Mouse (Mus musculus) MEL (cell line): ENCODE results near the gene Pax1. TPM values are rescaled to one million over a fixed set of nuclear protein-coding genes. Genes with fewer than 3 reads are reported as not detected.

ENCODE experiments used
- DNase-seq: peaks from one replicate; pipeline ENCODE4 v3.0.0; 2011; ENCODE audit warnings: low read depth, low spot score
- H3K27ac ChIP-seq: 2 replicates; pipeline ENCODE4 v1.5.1; 2012; ENCODE audit warnings: low read depth, mild to moderate bottlenecking, control low read depth, low read length, moderate library complexity; ENCODE audit not compliant: control insufficient read depth
- H3K27me3 ChIP-seq, 2 experiments: fragments of 150-350 bp in 1 of 2; sonication (generic) in 1 of 2; 2 replicates each; pipeline ENCODE4 v1.6.1; 2012; ENCODE audit warnings: low read length in 2 of 2, mild to moderate bottlenecking in 2 of 2, improper control_type of control experiment in 1 of 2, moderate library complexity in 1 of 2; ENCODE audit not compliant: insufficient read depth in 2 of 2, control insufficient read depth in 1 of 2
- H3K36me3 ChIP-seq, 2 experiments: 2 replicates each; pipeline ENCODE4 v1.6.1; 2012 to 2014; ENCODE audit warnings: low read length in 2 of 2, improper control_type of control experiment in 1 of 2, inconsistent platforms in 1 of 2, mild to moderate bottlenecking in 1 of 2; ENCODE audit not compliant: insufficient read depth in 2 of 2, control insufficient read depth in 1 of 2
- H3K4me1 ChIP-seq, 2 experiments: fragments of 150-350 bp in 1 of 2; sonication (generic) in 1 of 2; 2 replicates each; pipeline ENCODE4 v1.6.1; 2012; ENCODE audit warnings: low read length in 2 of 2, improper control_type of control experiment in 1 of 2, mild to moderate bottlenecking in 1 of 2; ENCODE audit not compliant: insufficient read depth in 2 of 2, control insufficient read depth in 1 of 2
- H3K4me3 ChIP-seq, 2 experiments: fragments of 150-350 bp in 1 of 2; sonication (generic) in 1 of 2; 2 replicates each; pipeline ENCODE4 v1.5.1; 2012; ENCODE audit warnings: low read depth in 2 of 2, low read length in 2 of 2, mild to moderate bottlenecking in 2 of 2, moderate library complexity in 2 of 2, control low read depth in 1 of 2, improper control_type of control experiment in 1 of 2; ENCODE audit not compliant: control insufficient read depth in 1 of 2, insufficient read depth in 1 of 2
- H3K79me2 ChIP-seq: 2 replicates; pipeline ENCODE4 v1.6.1; 2012; ENCODE audit warnings: mild to moderate bottlenecking, low read length, moderate library complexity; ENCODE audit not compliant: control insufficient read depth, poor library complexity, insufficient read depth
- H3K9ac ChIP-seq: 2 replicates; pipeline ENCODE4 v1.6.1; 2012; ENCODE audit warnings: low read depth, mild to moderate bottlenecking, control low read depth, low read length, moderate library complexity; ENCODE audit not compliant: control insufficient read depth, poor library complexity, severe bottlenecking
- H3K9me3 ChIP-seq: fragments of 150-350 bp; sonication (generic); replicated peaks from 2 replicates; pipeline ENCODE4 v1.6.1; 2012; ENCODE audit warnings: mild to moderate bottlenecking, low read length, improper control_type of control experiment, moderate library complexity; ENCODE audit not compliant: insufficient read depth
- CHD1 ChIP-seq: IDR thresholded peaks from 2 replicates; pipeline ENCODE4 v1.6.1; 2012; ENCODE audit warnings: low read depth, mild to moderate bottlenecking, inconsistent platforms, low read length, improper control_type of control experiment
- CTCF ChIP-seq, 3 experiments: IDR thresholded peaks in 2 of 3; conservative IDR thresholded peaks in 1 of 3; 2 replicates each; pipeline ENCODE4 v1.5.1; 2011 to 2012; ENCODE audit warnings: low read length in 3 of 3, low read depth in 2 of 3, mild to moderate bottlenecking in 2 of 3, improper control_type of control experiment in 1 of 3, inconsistent platforms in 1 of 3, mixed read lengths in 1 of 3, moderate library complexity in 1 of 3; ENCODE audit not compliant: control insufficient read depth in 1 of 3, insufficient read depth in 1 of 3, poor library complexity in 1 of 3, severe bottlenecking in 1 of 3
- EP300 ChIP-seq, 2 experiments: IDR thresholded peaks; 2 replicates each; pipeline ENCODE4 v1.6.1; 2011; ENCODE audit warnings: improper control_type of control experiment in 2 of 2, low read length in 2 of 2, low read depth in 1 of 2, mild to moderate bottlenecking in 1 of 2
- GABPA ChIP-seq: IDR thresholded peaks from 2 replicates; pipeline ENCODE4 v1.6.1; 2012; ENCODE audit warnings: low read depth, mild to moderate bottlenecking, inconsistent platforms, low read length, improper control_type of control experiment, moderate library complexity
- GATA1 ChIP-seq: IDR thresholded peaks from 2 replicates; pipeline ENCODE4 v1.6.1; 2011; ENCODE audit warnings: low read depth, low read length, improper control_type of control experiment
- HCFC1 ChIP-seq: IDR thresholded peaks from 2 replicates; pipeline ENCODE4 v1.6.1; 2012; ENCODE audit warnings: low read depth, mild to moderate bottlenecking, inconsistent platforms, low read length, improper control_type of control experiment, moderate library complexity
- KAT2A ChIP-seq: conservative IDR thresholded peaks from 2 replicates; pipeline ENCODE4 v1.6.1; 2012; ENCODE audit warnings: low read depth, low read length, improper control_type of control experiment, inconsistent platforms
- MAZ ChIP-seq: IDR thresholded peaks from 2 replicates; pipeline ENCODE4 v1.6.1; 2012; ENCODE audit warnings: low read depth, mild to moderate bottlenecking, inconsistent platforms, low read length, improper control_type of control experiment
- MXI1 ChIP-seq: IDR thresholded peaks from 2 replicates; pipeline ENCODE4 v1.6.1; 2011; ENCODE audit warnings: mild to moderate bottlenecking, low read depth, low read length, improper control_type of control experiment
- MYB ChIP-seq: IDR thresholded peaks from 2 replicates; pipeline ENCODE4 v1.6.1; 2011; ENCODE audit warnings: mild to moderate bottlenecking, low read depth, low read length, improper control_type of control experiment
- MYC ChIP-seq: IDR thresholded peaks from 2 replicates; pipeline ENCODE4 v1.6.1; 2011; ENCODE audit warnings: low read depth, mild to moderate bottlenecking, low read length, improper control_type of control experiment, moderate library complexity
- NRF1 ChIP-seq: IDR thresholded peaks from 2 replicates; pipeline ENCODE4 v1.6.1; 2014; ENCODE audit warnings: low read depth, mild to moderate bottlenecking, inconsistent platforms, low read length, improper control_type of control experiment, moderate library complexity; ENCODE audit not compliant: poor library complexity, insufficient read depth, severe bottlenecking
- POLR2A ChIP-seq, 2 experiments: IDR thresholded peaks; 2 replicates each; pipeline ENCODE4 v1.6.1; 2011 to 2012; ENCODE audit warnings: low read length in 2 of 2, mild to moderate bottlenecking in 2 of 2, control low read depth in 1 of 2, improper control_type of control experiment in 1 of 2, low read depth in 1 of 2, moderate library complexity in 1 of 2; ENCODE audit not compliant: control insufficient read depth in 1 of 2, insufficient read depth in 1 of 2, poor library complexity in 1 of 2
- RCOR1 ChIP-seq: IDR thresholded peaks from 2 replicates; pipeline ENCODE4 v1.6.1; 2012; ENCODE audit warnings: low read depth, mild to moderate bottlenecking, inconsistent platforms, low read length, improper control_type of control experiment
- TAL1 ChIP-seq: IDR thresholded peaks from 2 replicates; pipeline ENCODE4 v1.6.1; 2012; ENCODE audit warnings: mild to moderate bottlenecking, inconsistent platforms, low read length, moderate library complexity, mixed read lengths
- ZMIZ1 ChIP-seq: IDR thresholded peaks from 2 replicates; pipeline ENCODE4 v1.6.1; 2012; ENCODE audit warnings: low read depth, mild to moderate bottlenecking, inconsistent platforms, low read length, improper control_type of control experiment, moderate library complexity
- polyA plus RNA-seq, 2 experiments: library from polyadenylated mRNA; stranded (reverse) in 1 of 2; unstranded in 1 of 2; fragments of >175 nt in 1 of 2; fragments of >200 nt in 1 of 2; gene quantifications; 2 replicates each; pipeline versions ENCODE4 v1.2.1 to v1.2.4; 2012; ENCODE audit warnings: low replicate concordance in 2 of 2, low read depth in 1 of 2; ENCODE audit not compliant: insufficient read length in 2 of 2, insufficient read depth in 1 of 2, missing spikeins in 1 of 2
- total RNA-seq: library from RNA; depleted of rRNA; stranded (reverse); fragments of 300-350 nt; gene quantifications from 2 replicates; pipeline ENCODE4 v1.2.3, GENCODE M21; 2012

The Pax1 gene
- total and polyA plus RNA-seq, 3 experiments, result not detected

- H3K36me3 ChIP-seq, result no peaks in the 10 kb centered on the region
- H3K27ac ChIP-seq, result no peak overlapping the region
- no peaks in the 10 kb centered on the region for H3K27me3 ChIP-seq
- H3K4me3 ChIP-seq, result no peak overlapping the region
- no peak for DNase-seq
- no peak overlapping the region for H3K9ac ChIP-seq
- no peaks in the 10 kb centered on the region for H3K9me3 ChIP-seq
- TF ChIP-seq TAL1 (no peak), MXI1 (no peak), NRF1 (no peak), HCFC1 (no peak), CTCF (IDR thresholded peaks at IDR 0.05 in 2 of 3, conservative IDR thresholded peaks at IDR 0.05 in 1 of 3; ENCODE audit: control insufficient read depth in 1 of 3, insufficient read depth in 1 of 3, low read depth in 2 of 3, low read length in 3 of 3, poor library complexity in 1 of 3, severe bottlenecking in 1 of 3) (no peak)
- H3K79me2 ChIP-seq, result no peaks in the 10 kb centered on the region
- no peaks in the 10 kb centered on the region for H3K4me1 ChIP-seq
These were observed 8.4 kb downstream of the Pax1 start for GRCm38 (mm10) chr2:147370091-147370490.

- no peak for DNase-seq
- H3K4me3 ChIP-seq, result no peak overlapping the region
- TF ChIP-seq RCOR1 (no peak), EP300 (IDR thresholded peaks at IDR 0.05; ENCODE audit: low read depth in 1 of 2, low read length in 2 of 2) (no peak), MXI1 (no peak), POLR2A (IDR thresholded peaks at IDR 0.05; ENCODE audit: control insufficient read depth in 1 of 2, insufficient read depth in 1 of 2, low read depth in 1 of 2, low read length in 2 of 2, poor library complexity in 1 of 2) (no peak), ZMIZ1 (no peak), MYB (no peak), MYC (no peak), GABPA (no peak), CTCF (IDR thresholded peaks at IDR 0.05 in 2 of 3, conservative IDR thresholded peaks at IDR 0.05 in 1 of 3; ENCODE audit: control insufficient read depth in 1 of 3, insufficient read depth in 1 of 3, low read depth in 2 of 3, low read length in 3 of 3, poor library complexity in 1 of 3, severe bottlenecking in 1 of 3) (no peak), CHD1 (no peak), GATA1 (no peak)
- TF ChIP-seq, all 39 proteins: peak for 0
- H3K79me2 ChIP-seq, result no peaks in the 10 kb centered on the region
- H3K36me3 ChIP-seq, result no peaks in the 10 kb centered on the region
- H3K27me3 ChIP-seq, result no peaks in the 10 kb centered on the region
- no peak overlapping the region for H3K9ac ChIP-seq
- no peaks in the 10 kb centered on the region for H3K9me3 ChIP-seq
- no peak overlapping the region for H3K27ac ChIP-seq
- H3K4me1 ChIP-seq, result no peaks in the 10 kb centered on the region
These were observed 9.6 kb downstream of the Pax1 start for GRCm38 (mm10) chr2:147371289-147371688.

- Histone ChIP-seq H3K4me1 (no peaks in the 10 kb centered on the region), H3K27ac (no peak overlapping the region), H3K36me3 (no peaks in the 10 kb centered on the region), H3K9me3 (no peaks in the 10 kb centered on the region), H3K4me3 (no peak overlapping the region), H3K9ac (no peak overlapping the region), H3K79me2 (no peaks in the 10 kb centered on the region), H3K27me3 (no peaks in the 10 kb centered on the region)
- DNase-seq, result no peak
- TF ChIP-seq MAZ (no peak), MYC (no peak), RCOR1 (no peak), ZMIZ1 (no peak), KAT2A (no peak), GATA1 (no peak)
These were observed 10.1 kb downstream of the Pax1 start for GRCm38 (mm10) chr2:147371840-147372239.
